Mouse (Mus musculus) mouse embryonic stem cell (cell line): Measurements from ENCODE around the gene Tmem212.

Source experiments
- in situ Hi-C, 2 experiments: fragments of 300-500 bp; cut with MboI; formaldehyde crosslinking; loops; 1 replicate in 1 of 2; 3 replicates in 1 of 2; pipeline ENCODE4 v1.14.3; 2019 to 2020; ENCODE audit warnings: low sequenced_read_pairs in 2 of 2, low pct_unique_long_range_greater_than_20kb in 1 of 2, mixed read lengths in 1 of 2; ENCODE audit not compliant: unreplicated experiment in 1 of 2

The Tmem212 gene

DNA sequence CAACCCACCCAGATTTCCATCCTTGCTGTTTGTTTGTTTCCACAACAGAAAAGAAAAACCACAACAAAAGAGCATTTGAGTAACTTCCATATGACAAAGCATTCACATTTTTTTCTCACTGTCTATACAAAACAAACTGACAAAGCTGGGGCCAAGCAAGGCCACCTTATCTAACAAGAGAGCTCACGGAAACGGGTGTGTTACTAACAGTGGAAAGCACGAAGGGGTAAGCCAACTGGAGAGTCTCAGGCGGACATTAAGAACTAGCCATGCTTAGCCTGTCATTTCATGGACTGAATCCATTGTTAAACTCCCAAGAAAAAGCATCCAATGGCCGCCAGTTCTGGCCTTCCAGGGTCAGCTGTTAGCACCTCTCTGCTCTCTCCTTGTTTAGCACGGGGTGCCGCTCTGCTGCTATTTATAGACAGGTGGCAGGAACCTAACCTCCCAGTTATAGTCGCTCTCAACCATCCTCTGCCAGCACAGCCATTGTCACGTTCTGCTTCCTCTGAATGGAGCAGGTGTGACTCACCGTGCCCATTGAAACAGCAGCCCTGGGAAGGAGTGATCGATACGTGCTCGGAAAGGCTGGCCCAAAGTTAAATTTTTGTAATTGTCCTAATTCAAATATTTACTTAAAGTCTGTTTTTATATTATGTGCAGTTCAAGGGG lies 8.6 kb upstream of the Tmem212 start:
- in situ Hi-C loops = no loop called here

GRCm38 (mm10) chr3:27901846-27902245 lies 5.7 kb upstream of the Tmem212 start:
- in situ Hi-C loops = no loop called here

DNA sequence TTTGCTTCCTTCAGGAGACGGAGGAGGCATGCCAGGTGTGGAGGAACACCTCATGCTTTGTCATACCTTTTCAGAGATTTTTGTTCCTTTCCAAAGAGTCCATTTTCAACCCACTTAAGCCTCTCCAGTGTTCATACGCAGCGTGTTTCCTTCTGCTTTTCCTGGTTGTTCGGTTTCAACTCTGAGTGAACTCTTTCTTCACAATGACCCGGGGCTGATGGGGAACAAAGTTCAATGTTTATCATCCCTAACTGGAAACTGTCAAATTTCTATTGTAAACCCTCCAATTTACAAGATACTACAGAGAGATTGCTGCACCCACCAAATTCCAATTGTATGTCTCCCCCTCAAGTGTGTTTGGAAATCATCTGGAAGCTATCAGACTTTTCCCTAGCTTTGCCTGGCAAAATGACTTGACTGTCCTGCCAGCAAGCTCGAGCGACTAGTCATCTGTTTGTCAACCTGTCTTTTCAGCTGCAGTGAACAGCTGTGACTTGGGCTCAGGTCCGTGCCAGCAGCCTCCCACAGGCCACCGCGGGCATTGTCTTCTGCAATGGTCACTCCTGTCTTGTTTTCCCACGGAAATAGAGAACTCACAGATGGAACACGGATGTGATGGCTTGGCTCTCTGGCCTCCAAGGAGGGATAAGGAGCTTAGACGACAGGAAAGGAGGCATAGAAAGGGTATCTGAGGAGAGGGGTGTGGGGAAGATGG lies 3.0 kb upstream of the Tmem212 start:
- in situ Hi-C loops = no loop called here

- in situ Hi-C loops = no loop called here
Observed at GRCm38 (mm10) chr3:27898178-27898577, 2.0 kb upstream of the Tmem212 start.

- in situ Hi-C loops = no loop called here
Observed at GRCm38 (mm10) chr3:27886578-27886977, 9.6 kb downstream of the Tmem212 start.

- in situ Hi-C loops = no loop called here
Observed at GRCm38 (mm10) chr3:27885585-27885984, 10.6 kb downstream of the Tmem212 start.

DNA sequence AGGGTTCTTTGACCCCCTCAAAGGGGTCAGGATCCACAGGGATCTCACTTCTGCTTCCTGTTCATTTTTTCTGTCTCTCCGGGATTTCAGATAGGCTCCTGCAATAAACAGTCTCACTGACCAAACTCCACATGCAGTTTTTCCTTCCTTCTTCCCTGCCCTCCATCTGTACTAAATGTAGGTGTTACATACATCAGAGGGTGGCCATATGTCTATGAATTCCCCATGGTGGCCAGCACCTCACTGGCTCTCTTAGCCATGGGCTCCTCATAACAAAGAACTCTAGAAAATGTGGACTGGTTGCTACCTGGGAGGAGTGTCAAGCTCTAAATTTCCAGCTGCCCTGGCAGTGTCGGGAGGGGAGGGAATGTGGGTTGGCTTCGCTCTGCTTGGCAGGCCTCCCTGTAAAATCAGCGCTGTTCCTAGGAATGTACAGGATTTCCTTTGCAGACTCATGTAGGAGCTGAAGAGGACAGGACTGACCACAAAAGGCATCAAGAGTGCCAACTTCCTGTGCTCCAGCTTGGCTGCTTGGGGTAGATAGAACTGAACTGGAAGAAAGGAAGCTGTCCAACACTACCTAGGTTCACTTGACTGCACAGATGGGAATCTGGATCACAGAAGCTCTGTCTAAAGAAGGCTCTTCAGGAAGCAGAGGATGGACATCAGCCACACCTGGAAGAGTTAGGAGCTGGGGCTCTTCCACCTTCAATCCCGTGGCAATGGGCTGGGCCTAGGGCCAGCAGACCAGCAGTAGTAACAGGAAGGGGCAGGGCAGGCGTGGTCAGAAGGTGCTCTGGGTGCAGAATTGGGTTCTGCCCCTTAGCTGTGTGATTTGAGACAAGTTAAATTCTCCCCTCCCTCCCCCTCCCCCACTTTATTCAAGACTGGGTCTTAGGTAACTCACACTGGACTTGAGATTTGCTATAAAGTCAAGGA lies 14.0 kb downstream of the Tmem212 start:
- in situ Hi-C loops = no loop called here

GRCm38 (mm10) chr3:27878854-27879610 lies 17.1 kb downstream of the Tmem212 start:
- in situ Hi-C loops = no loop called here

- in situ Hi-C loops = no loop called here
Observed at GRCm38 (mm10) chr3:27873268-27874073, 22.7 kb downstream of the Tmem212 start.

- in situ Hi-C loops = no loop called here
Observed at GRCm38 (mm10) chr3:27872429-27872828, 23.7 kb downstream of the Tmem212 start.

- in situ Hi-C loops = no loop called here
Observed at GRCm38 (mm10) chr3:27871891-27872290, 24.3 kb downstream of the Tmem212 start.

GRCm38 (mm10) chr3:27871371-27871770 lies 24.8 kb downstream of the Tmem212 start:
- in situ Hi-C loops = no loop called here

- in situ Hi-C loops = no loop called here
Observed at GRCm38 (mm10) chr3:27868681-27869080, 27.5 kb downstream of the Tmem212 start.

DNA sequence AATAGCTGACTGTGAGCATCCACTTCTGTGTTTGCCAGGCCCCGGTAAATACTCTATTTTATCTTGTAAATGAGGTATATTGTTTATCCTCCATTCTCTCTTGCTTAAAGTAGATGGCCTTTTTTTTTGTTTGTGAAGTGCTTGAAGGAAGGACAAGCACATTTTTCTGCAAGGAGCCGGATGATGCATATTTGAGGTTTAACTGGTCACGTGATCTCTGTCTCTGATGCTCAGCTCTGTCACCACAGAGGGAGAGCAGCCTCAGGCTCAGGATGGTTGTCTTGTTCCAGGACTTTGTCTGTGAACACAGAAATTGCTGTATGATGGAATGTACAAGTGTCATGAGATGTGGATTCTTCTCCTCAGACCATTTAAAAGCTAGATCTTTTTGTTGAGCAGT lies 28.4 kb downstream of the Tmem212 start:
- in situ Hi-C loops = no loop called here

DNA sequence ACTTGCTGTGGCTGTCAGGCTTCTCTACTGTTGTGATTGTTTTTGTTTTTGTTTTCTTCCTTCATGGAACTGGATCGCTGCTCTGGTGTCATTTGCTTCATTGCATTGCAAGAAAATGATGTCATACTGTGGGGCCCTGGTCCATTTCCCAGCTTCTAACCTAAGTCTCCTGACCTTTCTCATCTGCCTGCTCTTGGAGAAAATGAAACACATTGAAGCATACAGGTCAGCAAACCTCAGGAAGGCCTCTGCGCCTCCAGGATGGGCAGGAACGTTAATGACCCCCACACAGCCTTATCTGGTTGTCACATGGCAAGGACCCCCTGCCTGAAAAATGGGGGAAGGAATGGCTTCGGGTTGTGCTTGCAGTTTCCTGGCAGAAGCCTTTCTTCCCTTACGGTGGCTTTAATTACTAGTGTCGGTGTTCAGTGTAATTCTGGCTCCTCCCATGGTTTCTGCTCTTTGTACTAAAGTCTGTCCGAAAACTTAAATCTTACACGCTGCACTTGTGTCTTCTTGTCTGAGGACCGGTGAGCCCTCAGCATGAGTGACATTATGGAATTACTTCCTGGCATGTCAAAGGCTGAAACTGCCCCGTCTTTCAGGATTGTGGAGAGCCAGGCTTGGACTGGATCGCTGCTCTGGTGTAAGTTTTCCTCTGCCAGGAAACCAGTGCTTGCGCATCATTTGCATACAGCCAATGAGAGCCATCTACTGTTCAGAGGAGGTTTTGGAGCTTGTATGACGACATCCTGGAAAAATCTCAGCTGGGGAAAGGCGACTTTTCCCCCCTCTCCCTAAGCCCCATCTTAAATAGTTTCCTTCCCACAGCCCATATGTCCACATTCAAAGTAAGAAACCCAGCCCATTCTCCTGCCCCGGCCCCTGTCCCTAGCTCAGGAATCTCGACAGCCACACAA lies 33.1 kb downstream of the Tmem212 start:
- in situ Hi-C loops = no loop called here

DNA sequence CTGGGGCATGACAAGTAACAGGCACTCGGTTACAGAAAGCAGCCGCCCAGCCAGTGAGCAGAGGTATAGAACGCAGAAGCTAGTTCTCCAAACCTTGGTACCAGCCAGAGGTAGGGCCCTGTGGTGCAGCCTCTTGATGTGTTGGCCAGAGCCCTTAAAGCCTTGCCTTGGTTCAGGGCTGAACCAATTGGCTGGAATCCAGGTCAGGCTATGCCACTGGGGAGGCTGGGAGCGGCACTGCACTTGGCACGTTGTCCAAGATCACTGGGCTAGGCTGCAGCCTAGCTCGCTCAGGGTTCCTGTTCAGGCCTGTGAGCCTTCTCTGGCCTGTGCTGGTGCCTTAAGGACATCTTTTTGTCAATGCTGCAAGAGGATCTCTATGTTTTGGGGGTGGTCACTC lies 34.6 kb downstream of the Tmem212 start:
- in situ Hi-C loops = no loop called here

DNA sequence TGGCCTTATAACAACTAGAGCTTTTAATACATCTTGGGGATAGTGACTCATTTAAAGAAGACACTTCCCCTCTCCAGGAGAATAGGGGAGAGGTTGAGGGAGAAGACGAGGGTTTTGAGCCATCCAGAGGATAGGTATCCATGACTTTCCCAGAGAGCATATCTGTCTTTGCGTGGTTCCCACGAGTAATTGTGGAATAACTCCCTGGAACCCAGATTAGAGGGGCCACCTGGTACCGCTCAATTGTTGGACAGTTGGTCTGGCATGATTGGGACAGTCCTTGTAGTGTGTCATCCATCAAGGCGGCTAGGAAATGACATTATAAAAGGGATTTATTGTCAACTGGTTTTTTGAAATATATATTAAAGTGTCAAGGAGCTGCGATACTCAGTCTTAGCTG lies 35.1 kb downstream of the Tmem212 start:
- in situ Hi-C loops = no loop called here
